Mouse (Mus musculus): ENCODE results near the gene Fam124a. TPM values are rescaled to one million over a fixed set of nuclear protein-coding genes. Genes with fewer than 3 reads are reported as not detected.
"Not testable (repeated sequence)": the region's sequence is repeated elsewhere in the genome, so short reads cannot be mapped to it uniquely, and the experiment has no call there.

Fam124a gene
- total RNA-seq, 2 experiments from 2014 or later, result 20.8 to 23.3 TPM

- DNase-seq (ENCODE audit: low spot score in 2 of 2), result no peak
These were observed 17.9 kb downstream of the Fam124a start for GRCm38 (mm10) chr14:62573454-62573853.

DNA sequence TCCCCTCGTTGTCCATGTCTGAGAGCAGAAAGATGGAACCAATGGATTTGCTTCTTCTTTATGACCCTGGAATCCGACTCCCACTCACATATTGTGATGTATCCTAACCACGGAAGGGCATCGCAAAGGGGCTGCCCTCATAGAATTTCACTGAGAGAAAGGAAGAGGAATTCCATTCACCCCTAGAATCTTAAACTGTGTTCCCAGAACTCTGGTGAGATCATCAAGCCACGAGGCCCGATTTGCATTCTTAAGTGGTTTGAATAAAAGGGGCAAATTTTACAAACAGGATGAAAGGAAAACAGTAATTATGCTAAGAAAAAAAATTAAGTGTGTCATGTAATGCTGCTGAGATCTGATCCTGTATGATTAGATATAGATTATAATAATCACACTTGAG lies 19.4 kb downstream of the Fam124a start:
- DNase-seq (ENCODE audit: low spot score in 2 of 2), result no peak

DNA sequence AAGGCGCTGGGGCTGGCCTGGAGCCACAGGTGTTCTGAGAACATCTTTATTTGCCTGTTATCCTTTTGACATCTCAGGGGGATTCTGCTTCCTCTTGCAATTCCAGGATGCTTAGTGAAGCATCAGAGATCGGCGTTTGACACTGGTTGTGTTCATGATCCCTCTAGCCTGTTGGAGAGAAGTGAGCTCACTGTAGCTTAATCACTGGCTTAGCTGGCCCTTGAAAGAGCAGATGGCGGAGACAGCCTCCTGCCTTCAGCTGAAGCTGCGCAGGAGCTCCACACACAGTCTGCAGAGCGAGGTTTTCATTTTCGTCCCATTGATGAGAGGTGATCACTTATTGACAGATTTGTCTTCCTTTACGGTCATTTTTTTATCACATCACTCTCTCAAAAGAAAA lies 20.3 kb downstream of the Fam124a start:
- peak; percentile 22 to 42 for DNase-seq (ENCODE audit: low spot score in 2 of 2)

DNA sequence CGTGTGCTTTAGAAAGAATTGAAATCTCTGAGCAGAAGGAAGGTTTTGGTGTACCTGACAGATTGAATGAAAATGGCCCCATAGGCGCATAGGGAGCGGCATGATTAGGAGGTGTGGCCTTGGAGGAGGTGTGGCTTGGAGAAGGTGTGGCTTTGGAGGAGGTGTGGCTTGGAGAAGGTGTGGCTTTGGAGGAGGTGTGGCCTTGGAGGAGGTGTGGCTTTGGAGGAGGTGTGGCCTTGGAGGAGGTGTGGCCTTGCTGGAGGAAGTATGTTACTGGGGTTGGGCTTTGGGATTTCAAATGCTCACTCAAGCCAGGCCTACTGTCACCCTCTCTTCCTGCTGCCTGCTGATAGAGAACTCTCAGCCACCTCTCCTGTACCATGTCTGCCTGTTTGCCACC lies 25.4 kb downstream of the Fam124a start:
- no peak for DNase-seq (ENCODE audit: low spot score in 2 of 2)

GRCm38 (mm10) chr14:62581768-62582167 lies 26.2 kb downstream of the Fam124a start:
- DNase-seq (ENCODE audit: low spot score in 2 of 2), result no peak

- DNase-seq (ENCODE audit: low spot score in 2 of 2), result no peak
These were observed 29.1 kb downstream of the Fam124a start for GRCm38 (mm10) chr14:62584637-62585036.

DNA sequence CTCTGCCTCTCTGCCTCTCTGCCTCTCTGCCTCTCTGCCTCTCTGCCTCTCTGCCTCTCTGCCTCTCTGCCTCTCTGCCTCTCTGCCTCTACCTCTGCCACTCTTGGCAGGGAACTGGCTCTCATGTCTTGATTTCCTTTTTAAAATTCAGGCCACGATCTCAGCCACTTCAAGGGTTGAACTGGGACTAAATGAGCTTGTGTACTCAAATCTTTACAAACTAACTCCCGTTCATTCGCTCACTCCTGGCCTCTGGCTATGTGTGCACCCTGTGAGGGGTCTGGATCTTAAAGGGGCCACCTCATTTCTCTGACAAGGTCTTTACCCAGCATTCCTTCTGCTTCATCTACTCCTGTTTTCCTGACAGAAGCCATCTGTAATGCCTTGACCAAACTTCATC lies 29.8 kb downstream of the Fam124a start:
- DNase-seq (ENCODE audit: low spot score in 2 of 2), result no peak

- no peak for DNase-seq (ENCODE audit: low spot score in 2 of 2)
These were observed 44.6 kb downstream of the Fam124a start for GRCm38 (mm10) chr14:62600109-62600522.

- peak; percentile 17 to 49 for DNase-seq (ENCODE audit: low spot score in 2 of 2)
These were observed 46.7 kb downstream of the Fam124a start for GRCm38 (mm10) chr14:62602271-62602670.

- no peak for DNase-seq (ENCODE audit: low spot score in 2 of 2)
These were observed 47.3 kb downstream of the Fam124a start for GRCm38 (mm10) chr14:62602869-62603268.

GRCm38 (mm10) chr14:62607791-62608196 lies 52.3 kb downstream of the Fam124a start:
- peak; percentile 30 to 36 for DNase-seq (ENCODE audit: low spot score in 2 of 2)

DNA sequence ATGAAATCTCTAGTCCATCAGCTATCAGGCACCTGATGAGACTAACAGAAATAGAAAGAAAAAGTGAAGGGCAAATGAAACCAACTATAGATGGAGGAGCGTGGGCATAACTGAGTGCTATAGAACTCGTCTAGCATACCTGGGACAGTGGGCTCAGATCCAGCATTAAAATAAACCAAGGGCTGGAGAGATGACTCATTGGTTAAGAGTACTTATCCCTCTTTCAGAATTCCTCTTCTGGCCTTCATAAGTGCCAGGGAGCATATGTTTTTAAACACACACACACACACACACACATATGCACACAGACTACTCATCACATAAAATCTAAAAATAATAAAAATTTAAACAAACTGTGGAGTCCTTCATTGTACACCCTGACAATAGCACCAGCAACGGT lies 54.4 kb downstream of the Fam124a start:
- no peak for DNase-seq (ENCODE audit: low spot score in 2 of 2)

DNA sequence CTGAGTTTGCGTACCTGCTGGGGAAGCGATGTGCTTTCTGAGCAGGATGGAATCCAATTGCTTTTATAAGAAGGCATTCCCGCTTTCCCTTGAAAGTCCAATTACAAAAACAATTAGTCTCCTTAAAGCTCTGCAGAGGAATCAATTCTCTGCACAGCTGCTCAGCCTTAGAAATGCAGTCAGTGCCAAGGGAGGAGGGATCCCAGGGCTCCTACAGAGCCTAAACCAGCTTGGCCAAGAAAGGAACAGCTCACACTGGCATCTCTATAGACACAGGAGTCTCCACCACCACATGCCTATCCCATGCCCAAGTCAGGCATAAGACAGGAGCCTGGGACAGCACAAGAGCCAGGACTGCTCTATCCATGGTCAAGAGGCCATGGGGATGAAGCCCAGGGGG lies 66.9 kb downstream of the Fam124a start:
- peak in 1 of 2 experiments; percentile 21 for DNase-seq (ENCODE audit: low spot score in 2 of 2)

- DNase-seq (ENCODE audit: low spot score in 2 of 2), result no peak
These were observed 72.4 kb downstream of the Fam124a start for GRCm38 (mm10) chr14:62627951-62628350.

- DNase-seq (ENCODE audit: low spot score in 2 of 2), result peak in 1 of 2 experiments; percentile 31
These were observed 82.2 kb downstream of the Fam124a start for GRCm38 (mm10) chr14:62637436-62638344.

GRCm38 (mm10) chr14:62638345-62638702 lies 82.8 kb downstream of the Fam124a start:
- DNase-seq (ENCODE audit: low spot score in 2 of 2), result no peak

DNA sequence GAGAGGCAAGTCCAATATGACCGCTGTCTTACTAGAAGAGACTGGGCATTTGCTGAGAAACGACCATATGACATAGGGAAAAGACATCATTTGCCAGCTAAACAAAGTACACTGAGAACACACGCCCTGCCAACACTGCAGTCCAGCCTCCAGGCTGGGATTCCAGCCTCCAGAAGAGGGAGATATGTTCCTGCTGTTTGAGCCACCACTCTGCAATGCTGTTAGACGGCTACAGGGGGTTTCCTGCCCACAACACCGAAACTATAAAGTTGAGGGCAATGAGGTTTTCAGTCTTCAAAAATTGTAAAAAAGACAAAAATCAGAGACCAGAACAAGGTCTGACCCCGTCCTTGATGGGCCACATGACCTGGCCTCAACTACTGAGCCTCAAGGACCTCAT lies 83.6 kb downstream of the Fam124a start:
- no peak for DNase-seq (ENCODE audit: low spot score in 2 of 2)

DNA sequence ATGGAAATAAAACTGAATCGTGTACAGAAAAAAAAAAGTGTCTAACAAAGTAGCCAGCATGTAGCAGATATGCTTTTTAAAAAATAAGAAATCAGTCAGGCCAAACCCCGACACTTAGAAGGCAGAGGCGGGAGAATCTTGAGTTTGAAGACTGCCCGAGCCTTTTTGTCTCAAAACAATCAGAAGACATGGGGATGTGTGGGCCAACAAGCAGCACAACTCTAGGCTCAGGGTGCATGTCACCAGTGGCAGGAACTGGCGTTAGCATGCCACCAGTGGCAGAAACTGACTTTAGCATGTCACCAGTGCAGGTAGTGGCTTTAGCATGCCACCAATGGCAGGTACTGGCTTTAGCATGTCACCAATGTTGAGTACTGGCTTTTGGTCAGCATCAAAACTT lies 84.0 kb downstream of the Fam124a start:
- no peak for DNase-seq (ENCODE audit: low spot score in 2 of 2)

GRCm38 (mm10) chr14:62640396-62640795 lies 84.9 kb downstream of the Fam124a start:
- no peak for DNase-seq (ENCODE audit: low spot score in 2 of 2)

DNA sequence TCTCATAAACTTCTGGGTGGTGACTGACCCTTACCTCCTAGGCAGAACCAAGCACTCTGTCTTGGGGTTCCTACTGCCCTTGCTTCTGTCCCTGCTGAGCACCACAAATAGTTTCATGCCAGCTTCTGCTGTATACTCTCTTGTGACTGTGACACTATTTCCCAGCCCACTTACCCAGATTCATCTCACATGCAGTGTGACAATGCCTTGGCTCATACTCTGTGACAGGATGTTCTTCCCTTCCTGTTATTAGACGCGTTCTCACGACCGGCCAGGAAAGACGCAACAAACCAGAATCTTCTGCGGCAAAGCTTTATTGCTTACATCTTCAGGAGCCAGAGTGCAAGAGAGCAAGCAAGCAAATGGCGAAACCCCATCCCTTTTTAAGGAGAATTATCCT lies 86.8 kb downstream of the Fam124a start:
- DNase-seq (ENCODE audit: low spot score in 2 of 2), result not testable (repeated sequence)

DNA sequence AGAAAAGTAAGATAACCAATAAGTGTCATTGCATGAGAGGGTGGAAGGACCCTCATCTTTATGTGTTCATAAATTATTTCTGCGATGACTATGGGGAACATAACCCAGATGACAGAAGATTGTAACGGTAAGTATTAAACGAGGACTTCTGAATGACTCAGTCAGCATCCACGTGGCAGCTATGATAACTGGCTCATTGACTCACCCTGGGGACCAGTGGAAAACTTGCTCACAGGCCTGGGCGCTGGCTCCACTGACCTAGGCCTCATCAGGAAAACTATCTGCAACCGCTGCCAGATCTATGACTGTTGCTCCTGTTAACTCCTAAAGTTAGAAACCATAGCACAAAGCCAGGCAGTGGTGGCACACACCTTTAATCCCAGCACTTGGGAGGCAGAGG lies 92.9 kb downstream of the Fam124a start:
- no peak for DNase-seq (ENCODE audit: low spot score in 2 of 2)

GRCm38 (mm10) chr14:62650376-62650775 lies 94.8 kb downstream of the Fam124a start:
- DNase-seq (ENCODE audit: low spot score in 2 of 2), result no peak

GRCm38 (mm10) chr14:62651771-62652170 lies 96.2 kb downstream of the Fam124a start:
- DNase-seq (ENCODE audit: low spot score in 2 of 2), result no peak
